Mouse (Mus musculus) liver, postnatal 0 days (tissue): ENCODE results near the gene Ipcef1.

Experiments used
- CTCF ChIP-seq: sonication (generic); IDR thresholded peaks from 2 replicates; pipeline ENCODE4 v1.5.1; 2016; ENCODE audit warnings: antibody characterized with exemption, low read depth
- EP300 ChIP-seq: IDR thresholded peaks from 2 replicates; pipeline ENCODE4 v1.6.1; 2016; ENCODE audit warnings: antibody characterized with exemption, low read depth, mild to moderate bottlenecking

GRCm38 (mm10) chr10:7047288-7047918 is 4.9 kb downstream of the Ipcef1 start:
- TF ChIP-seq EP300 (no peak), CTCF (no peak)
